Mouse (Mus musculus): ENCODE measurements around the gene Ccdc124. TPM values are rescaled to one million over a fixed set of nuclear protein-coding genes. Genes with fewer than 3 reads are reported as not detected.
"Not testable (repeated sequence)": the region's sequence is repeated elsewhere in the genome, so short reads cannot be mapped to it uniquely, and the experiment has no call there.

Ccdc124 gene
- polyA plus RNA-seq, 1 experiment, result 62.8 TPM

- Histone ChIP-seq H3K4me1 (ENCODE audit: control insufficient read depth, insufficient read depth, low read length) (no peaks in the 10 kb centered on the region), H3K36me3 (ENCODE audit: control insufficient read depth, insufficient read depth, low read length, poor library complexity, severe bottlenecking) (no peaks in the 10 kb centered on the region), H3K9ac (ENCODE audit: low read depth, poor library complexity, severe bottlenecking) (no peak overlapping the region), H3K9me3 (replicated peaks; ENCODE audit: control insufficient read depth, insufficient read depth, low read length, poor library complexity, severe bottlenecking) (no peaks in the 10 kb centered on the region), H3K4me3 (ENCODE audit: low read depth, low read length) (no peak overlapping the region), H3K27me3 (ENCODE audit: control insufficient read depth, insufficient read depth, low read length, poor library complexity, severe bottlenecking) (no peaks in the 10 kb centered on the region), H3K27ac (ENCODE audit: insufficient read depth, low read length) (no peak overlapping the region)
- TF ChIP-seq POLR2A (IDR thresholded peaks at IDR 0.05; ENCODE audit: insufficient read depth, low read length) (no peak), CTCF (IDR thresholded peaks at IDR 0.05; ENCODE audit: low read depth, low read length) (no peak), EP300 (IDR thresholded peaks at IDR 0.05; ENCODE audit: insufficient read depth, low read depth, low read length) (no peak)
These were observed 49.9 kb downstream of the Ccdc124 start for GRCm38 (mm10) chr8:70823802-70824201.

GRCm38 (mm10) chr8:70822594-70822993 lies 51.1 kb downstream of the Ccdc124 start:
- not testable (repeated sequence) for H3K4me1 ChIP-seq (ENCODE audit: control insufficient read depth, insufficient read depth, low read length); H3K9me3 ChIP-seq (replicated peaks; ENCODE audit: control insufficient read depth, insufficient read depth, low read length, poor library complexity, severe bottlenecking); H3K4me3 ChIP-seq (ENCODE audit: low read depth, low read length); H3K27ac ChIP-seq (ENCODE audit: insufficient read depth, low read length); H3K27me3 ChIP-seq (ENCODE audit: control insufficient read depth, insufficient read depth, low read length, poor library complexity, severe bottlenecking); H3K9ac ChIP-seq (ENCODE audit: low read depth, poor library complexity, severe bottlenecking); H3K36me3 ChIP-seq (ENCODE audit: control insufficient read depth, insufficient read depth, low read length, poor library complexity, severe bottlenecking)

- H3K4me3 ChIP-seq (ENCODE audit: low read depth, low read length), result no peak overlapping the region
- H3K27ac ChIP-seq (ENCODE audit: insufficient read depth, low read length), result no peak overlapping the region
- H3K9me3 ChIP-seq (replicated peaks; ENCODE audit: control insufficient read depth, insufficient read depth, low read length, poor library complexity, severe bottlenecking), result no peaks in the 10 kb centered on the region
- TF ChIP-seq CTCF (IDR thresholded peaks at IDR 0.05; ENCODE audit: low read depth, low read length), result no peak
- TF ChIP-seq POLR2A (IDR thresholded peaks at IDR 0.05; ENCODE audit: insufficient read depth, low read length), result no peak
- TF ChIP-seq EP300 (IDR thresholded peaks at IDR 0.05; ENCODE audit: insufficient read depth, low read depth, low read length), result no peak
- peak overlapping the region; percentile 25 for H3K9ac ChIP-seq (ENCODE audit: low read depth, poor library complexity, severe bottlenecking)
- H3K36me3 ChIP-seq (ENCODE audit: control insufficient read depth, insufficient read depth, low read length, poor library complexity, severe bottlenecking), result no peaks in the 10 kb centered on the region
- no peaks in the 10 kb centered on the region for H3K4me1 ChIP-seq (ENCODE audit: control insufficient read depth, insufficient read depth, low read length)
- H3K27me3 ChIP-seq (ENCODE audit: control insufficient read depth, insufficient read depth, low read length, poor library complexity, severe bottlenecking), result no peaks in the 10 kb centered on the region
These were observed 51.7 kb downstream of the Ccdc124 start for GRCm38 (mm10) chr8:70821992-70822391.

- Histone ChIP-seq H3K27me3 (ENCODE audit: control insufficient read depth, insufficient read depth, low read length, poor library complexity, severe bottlenecking) (no peaks in the 10 kb centered on the region), H3K9me3 (replicated peaks; ENCODE audit: control insufficient read depth, insufficient read depth, low read length, poor library complexity, severe bottlenecking) (no peaks in the 10 kb centered on the region), H3K36me3 (ENCODE audit: control insufficient read depth, insufficient read depth, low read length, poor library complexity, severe bottlenecking) (no peaks in the 10 kb centered on the region), H3K4me3 (ENCODE audit: low read depth, low read length) (no peak overlapping the region), H3K9ac (ENCODE audit: low read depth, poor library complexity, severe bottlenecking) (peak overlapping the region; percentile 25; the same call in 1 of the 2 replicates), H3K4me1 (ENCODE audit: control insufficient read depth, insufficient read depth, low read length) (no peaks in the 10 kb centered on the region), H3K27ac (ENCODE audit: insufficient read depth, low read length) (no peak overlapping the region)
- TF ChIP-seq EP300 (IDR thresholded peaks at IDR 0.05; ENCODE audit: insufficient read depth, low read depth, low read length), result peak; percentile 33; the same call in 1 of the 2 replicates
- no peak for TF ChIP-seq POLR2A (IDR thresholded peaks at IDR 0.05; ENCODE audit: insufficient read depth, low read length)
- TF ChIP-seq CTCF (IDR thresholded peaks at IDR 0.05; ENCODE audit: low read depth, low read length), result peak; percentile 99
These were observed 52.3 kb downstream of the Ccdc124 start for GRCm38 (mm10) chr8:70821399-70821962.

- Histone ChIP-seq H3K27me3 (ENCODE audit: control insufficient read depth, insufficient read depth, low read length, poor library complexity, severe bottlenecking) (no peaks in the 10 kb centered on the region), H3K9me3 (replicated peaks; ENCODE audit: control insufficient read depth, insufficient read depth, low read length, poor library complexity, severe bottlenecking) (no peaks in the 10 kb centered on the region), H3K36me3 (ENCODE audit: control insufficient read depth, insufficient read depth, low read length, poor library complexity, severe bottlenecking) (no peaks in the 10 kb centered on the region), H3K27ac (ENCODE audit: insufficient read depth, low read length) (no peak overlapping the region), H3K4me1 (ENCODE audit: control insufficient read depth, insufficient read depth, low read length) (no peaks in the 10 kb centered on the region), H3K9ac (ENCODE audit: low read depth, poor library complexity, severe bottlenecking) (peak overlapping the region; percentile 22; the same call in 1 of the 2 replicates), H3K4me3 (ENCODE audit: low read depth, low read length) (peak overlapping the region; percentile 61)
- TF ChIP-seq POLR2A (IDR thresholded peaks at IDR 0.05; ENCODE audit: insufficient read depth, low read length) (no peak), CTCF (IDR thresholded peaks at IDR 0.05; ENCODE audit: low read depth, low read length) (no peak), EP300 (IDR thresholded peaks at IDR 0.05; ENCODE audit: insufficient read depth, low read depth, low read length) (0 out of 2 replicates have a peak, but pooled peaks have one; percentile 15)
These were observed 53.4 kb downstream of the Ccdc124 start for GRCm38 (mm10) chr8:70820101-70820935.

Other genes starting within 250 kb of the Ccdc124 start
- gene Gdf15, start 241.5 kb downstream of the Ccdc124 start, polyA plus RNA-seq (2011; ENCODE audit: insufficient read depth, insufficient read length, low read depth, missing spikeins), result 1.9 and 2.1 TPM in 2 replicates
- 30.2 and 44.4 TPM in 2 replicates for gene Pgpep1, start 213.5 kb downstream of the Ccdc124 start, polyA plus RNA-seq (2011; ENCODE audit: insufficient read depth, insufficient read length, low read depth, missing spikeins)
- gene Lsm4, start 200.7 kb downstream of the Ccdc124 start, polyA plus RNA-seq (2011; ENCODE audit: insufficient read depth, insufficient read length, low read depth, missing spikeins), result 211 TPM in 2 replicates
- 56.6 and 66.4 TPM in 2 replicates for gene Jund, start 175.0 kb downstream of the Ccdc124 start, polyA plus RNA-seq (2011; ENCODE audit: insufficient read depth, insufficient read length, low read depth, missing spikeins)
- gene Iqcn, start 170.5 kb downstream of the Ccdc124 start, polyA plus RNA-seq (2011; ENCODE audit: insufficient read depth, insufficient read length, low read depth, missing spikeins), result not detected in 2 replicates
- 0.99 and 2.5 TPM in 2 replicates for gene Gm3336, start 155.4 kb downstream of the Ccdc124 start, polyA plus RNA-seq (2011; ENCODE audit: insufficient read depth, insufficient read length, low read depth, missing spikeins)
- gene Pde4c, start 150.2 kb downstream of the Ccdc124 start, polyA plus RNA-seq (2011; ENCODE audit: insufficient read depth, insufficient read length, low read depth, missing spikeins), result 1.9 and 2.3 TPM in 2 replicates
- 6.2 and 6.3 TPM in 2 replicates for gene Rab3a, start 119.3 kb downstream of the Ccdc124 start, polyA plus RNA-seq (2011; ENCODE audit: insufficient read depth, insufficient read length, low read depth, missing spikeins)
- gene Mpv17l2, start 113.0 kb downstream of the Ccdc124 start, polyA plus RNA-seq (2011; ENCODE audit: insufficient read depth, insufficient read length, low read depth, missing spikeins), result 17.7 and 19.1 TPM in 2 replicates
- 20.1 and 25.1 TPM in 2 replicates for gene Pik3r2, start 97.2 kb downstream of the Ccdc124 start, polyA plus RNA-seq (2011; ENCODE audit: insufficient read depth, insufficient read length, low read depth, missing spikeins)
- 9.1 and 10.9 TPM in 2 replicates for gene Mast3, start 68.9 kb downstream of the Ccdc124 start, polyA plus RNA-seq (2011; ENCODE audit: insufficient read depth, insufficient read length, low read depth, missing spikeins)
- 1.1 and 2.0 TPM in 2 replicates for gene Il12rb1, start 65.5 kb downstream of the Ccdc124 start, polyA plus RNA-seq (2011; ENCODE audit: insufficient read depth, insufficient read length, low read depth, missing spikeins)
- gene Arrdc2, start 34.2 kb downstream of the Ccdc124 start, polyA plus RNA-seq (2011; ENCODE audit: insufficient read depth, insufficient read length, low read depth, missing spikeins), result 11.1 and 12.1 TPM in 2 replicates
- gene Kcnn1, start 10.7 kb downstream of the Ccdc124 start, polyA plus RNA-seq (2011; ENCODE audit: insufficient read depth, insufficient read length, low read depth, missing spikeins), result 3.2 and 3.5 TPM in 2 replicates
- gene Slc5a5, start 18.8 kb upstream of the Ccdc124 start, polyA plus RNA-seq (2011; ENCODE audit: insufficient read depth, insufficient read length, low read depth, missing spikeins), result 13.3 TPM in 2 replicates
- gene Rpl18a, start 23.5 kb upstream of the Ccdc124 start, polyA plus RNA-seq (2011; ENCODE audit: insufficient read depth, insufficient read length, low read depth, missing spikeins), result 2,473 and 2,707 TPM in 2 replicates
- gene Map1s, start 32.0 kb upstream of the Ccdc124 start, polyA plus RNA-seq (2011; ENCODE audit: insufficient read depth, insufficient read length, low read depth, missing spikeins), result 32.8 and 37.3 TPM in 2 replicates